Mouse (Mus musculus): ENCODE results near the gene Celf3. TPM values are rescaled to one million over a fixed set of nuclear protein-coding genes. Genes with fewer than 3 reads are reported as not detected.

Gene Celf3
- polyA plus RNA-seq, 1 experiment from 2014 or later: 399 TPM

DNA sequence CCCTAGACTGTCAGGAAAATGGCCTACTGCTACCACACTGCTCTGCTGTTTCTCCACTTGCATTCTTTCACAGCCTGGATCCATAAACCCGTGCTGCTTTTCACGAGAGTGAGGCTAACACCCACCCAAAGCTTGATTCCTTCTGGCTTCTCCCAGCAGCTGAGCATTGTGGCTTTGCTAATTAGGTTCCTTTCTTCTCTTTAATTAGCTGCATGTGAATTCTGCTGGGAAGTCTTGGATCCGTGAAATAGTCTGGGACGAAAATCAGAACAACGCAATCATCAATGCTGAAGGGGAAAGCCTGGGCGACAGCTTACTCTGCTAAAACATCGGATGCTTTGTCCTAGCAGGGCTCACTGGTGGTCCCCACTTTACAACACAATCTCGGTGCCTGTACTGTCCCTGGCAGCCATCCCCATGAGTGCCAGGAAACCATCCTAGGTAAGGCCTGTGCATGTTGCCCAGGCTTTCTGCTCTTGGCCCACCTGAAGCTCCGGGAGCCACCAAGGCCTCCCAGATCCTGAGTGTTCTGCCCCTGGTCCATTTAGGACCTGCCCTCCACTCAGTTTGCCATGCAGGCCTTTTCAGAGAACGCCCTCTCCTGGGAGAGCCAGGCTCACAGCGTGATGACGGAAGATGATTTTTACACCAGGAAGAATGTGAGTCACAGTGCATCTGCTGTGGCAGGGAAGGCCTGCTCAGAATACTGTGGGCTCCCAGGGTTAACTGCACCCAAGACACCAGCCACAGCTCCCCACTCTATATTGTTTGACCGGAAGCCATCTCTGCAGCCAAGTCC lies 12.3 kb upstream of the Celf3 start:
- H3K27ac ChIP-seq: peak overlapping the region; percentile 90
- peak; percentile 62 for ATAC-seq

GRCm38 (mm10) chr3:94468931-94469330 lies 9.2 kb upstream of the Celf3 start:
- no peaks in the 10 kb centered on the region for H3K9me3 ChIP-seq
- no peak overlapping the region for H3K9ac ChIP-seq (replicated peaks)
- H3K36me3 ChIP-seq: no peaks in the 10 kb centered on the region
- H3K27ac ChIP-seq: no peak overlapping the region
- no peak for ATAC-seq
- H3K4me3 ChIP-seq (replicated peaks): no peak overlapping the region
- 62% methylated on average over 3 of the region's 3 CpGs for WGBS
- no peaks in the 10 kb centered on the region for H3K27me3 ChIP-seq
- no peak overlapping the region for H3K4me2 ChIP-seq (replicated peaks)
- H3K4me1 ChIP-seq (replicated peaks): peaks cover 46% of the 10 kb centered on the region

More for the DNA sequence above, 12.3 kb upstream of the Celf3 start:
- Histone ChIP-seq H3K4me2 (replicated peaks) (no peak overlapping the region), H3K36me3 (no peaks in the 10 kb centered on the region), H3K9ac (replicated peaks) (peak overlapping the region; percentile 49; the same call in 1 of the 2 replicates), H3K4me1 (replicated peaks) (peaks cover 36% of the 10 kb centered on the region), H3K27me3 (no peaks in the 10 kb centered on the region), H3K9me3 (no peaks in the 10 kb centered on the region), H3K4me3 (replicated peaks) (no peak overlapping the region)
- WGBS: 40% methylated on average over 13 of the region's 13 CpGs

DNA sequence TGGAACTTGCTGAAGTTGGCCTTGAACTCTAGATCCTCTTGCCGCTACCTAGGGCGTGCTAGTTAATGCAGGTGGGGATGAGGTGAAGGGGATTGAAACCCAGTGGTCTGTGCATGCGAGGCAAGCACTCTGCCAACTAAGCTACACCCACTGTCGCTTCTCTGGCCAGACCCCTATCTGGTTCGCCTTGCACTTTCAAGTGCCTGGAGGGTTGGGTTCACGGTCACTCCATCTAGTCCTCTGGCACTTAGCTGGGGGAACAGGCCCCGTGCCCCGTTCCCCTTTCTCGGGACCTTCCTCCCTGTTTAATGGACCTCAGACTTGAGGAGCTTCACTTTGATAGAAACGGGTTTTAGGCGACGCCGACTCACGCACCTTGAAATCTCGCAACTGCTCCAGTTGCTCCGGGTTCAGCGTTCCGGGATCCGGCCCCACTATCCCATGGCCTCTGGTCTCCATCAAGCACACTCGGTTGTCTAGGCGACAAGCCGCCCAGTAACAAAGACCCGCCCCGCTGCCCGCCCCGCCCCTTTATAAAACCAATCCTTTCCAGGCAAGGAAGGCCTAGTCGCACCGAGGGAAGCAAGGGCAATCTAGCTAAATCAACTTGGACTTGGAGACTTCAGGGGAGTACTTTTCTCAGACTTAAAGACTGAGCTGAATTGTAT lies 5.5 kb upstream of the Celf3 start:
- Histone ChIP-seq H3K4me2 (replicated peaks) (peak overlapping the region; percentile 51), H3K9ac (replicated peaks) (peak overlapping the region; percentile 4), H3K27me3 (no peaks in the 10 kb centered on the region), H3K4me3 (replicated peaks) (peak overlapping the region; percentile 33), H3K27ac (peak overlapping the region; percentile 61), H3K9me3 (no peaks in the 10 kb centered on the region), H3K4me1 (replicated peaks) (peaks cover 45% of the 10 kb centered on the region), H3K36me3 (no peaks in the 10 kb centered on the region)
- peak; percentile 79 for ATAC-seq
- WGBS: 10% methylated on average over 28 of the region's 28 CpGs

DNA sequence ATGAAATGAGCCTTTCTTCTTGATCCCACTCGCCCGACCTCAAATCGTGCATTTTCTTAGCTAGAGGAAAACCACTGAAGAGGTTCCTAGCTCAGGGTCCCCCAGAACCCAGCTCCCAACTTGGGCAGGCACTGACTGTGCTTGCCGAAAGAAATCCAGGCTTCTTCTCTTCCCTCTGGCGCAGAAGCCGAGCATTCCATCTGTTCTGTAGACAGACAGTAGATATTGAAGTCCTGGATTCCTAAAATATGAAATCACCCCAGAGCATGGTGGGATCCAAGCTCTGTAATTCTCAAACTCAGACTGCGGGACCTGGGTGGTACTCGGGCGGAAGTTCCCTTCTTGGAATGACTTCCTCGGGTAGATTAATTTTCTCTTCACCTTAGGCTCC lies 5.0 kb upstream of the Celf3 start:
- peak overlapping the region; percentile 61 for H3K27ac ChIP-seq
- no peak overlapping the region; the same call in 1 of the 2 replicates for H3K9ac ChIP-seq (replicated peaks)
- H3K9me3 ChIP-seq: no peaks in the 10 kb centered on the region
- WGBS: 52% methylated on average over 10 of the region's 10 CpGs
- peaks cover 45% of the 10 kb centered on the region for H3K4me1 ChIP-seq (replicated peaks)
- peak overlapping the region; percentile 33 for H3K4me3 ChIP-seq (replicated peaks)
- H3K36me3 ChIP-seq: no peaks in the 10 kb centered on the region
- H3K27me3 ChIP-seq: no peaks in the 10 kb centered on the region
- peak overlapping the region; percentile 51 for H3K4me2 ChIP-seq (replicated peaks)
- ATAC-seq: no peak

- Histone ChIP-seq H3K4me3 (replicated peaks) (no peak overlapping the region), H3K9ac (replicated peaks) (no peak overlapping the region), H3K27ac (no peak overlapping the region; the same call in 1 of the 2 replicates), H3K36me3 (no peaks in the 10 kb centered on the region), H3K27me3 (no peaks in the 10 kb centered on the region), H3K4me2 (replicated peaks) (no peak overlapping the region), H3K9me3 (no peaks in the 10 kb centered on the region), H3K4me1 (replicated peaks) (peaks cover 46% of the 10 kb centered on the region)
- 79% methylated on average over 5 of the region's 5 CpGs for WGBS
- ATAC-seq: no peak
These were observed 4.4 kb upstream of the Celf3 start for GRCm38 (mm10) chr3:94473567-94474232.

GRCm38 (mm10) chr3:94476301-94477035 lies 1.6 kb upstream of the Celf3 start:
- Histone ChIP-seq H3K9ac (replicated peaks) (no peak overlapping the region), H3K27ac (peak overlapping the region; percentile 95), H3K4me2 (replicated peaks) (peak overlapping the region; percentile 98; the same call in 1 of the 2 replicates), H3K27me3 (no peaks in the 10 kb centered on the region), H3K4me1 (replicated peaks) (peaks cover 68% of the 10 kb centered on the region), H3K36me3 (peaks cover 11% of the 10 kb centered on the region), H3K9me3 (no peaks in the 10 kb centered on the region), H3K4me3 (replicated peaks) (no peak overlapping the region)
- no peak for ATAC-seq
- 42% methylated on average over 8 of the region's 8 CpGs for WGBS

- Histone ChIP-seq H3K9ac (replicated peaks) (peak overlapping the region; percentile 70), H3K4me2 (replicated peaks) (peak overlapping the region; percentile 98), H3K4me3 (replicated peaks) (peak overlapping the region; percentile 79), H3K4me1 (replicated peaks) (peaks cover 73% of the 10 kb centered on the region), H3K36me3 (peaks cover 18% of the 10 kb centered on the region), H3K27ac (peak overlapping the region; percentile 95), H3K9me3 (no peaks in the 10 kb centered on the region), H3K27me3 (no peaks in the 10 kb centered on the region)
- WGBS: 18% methylated on average over 4 of the region's 4 CpGs
- no peak; the same call in none of the 2 replicates for ATAC-seq
These were observed 651 bp upstream of the Celf3 start for GRCm38 (mm10) chr3:94477444-94477843.

DNA sequence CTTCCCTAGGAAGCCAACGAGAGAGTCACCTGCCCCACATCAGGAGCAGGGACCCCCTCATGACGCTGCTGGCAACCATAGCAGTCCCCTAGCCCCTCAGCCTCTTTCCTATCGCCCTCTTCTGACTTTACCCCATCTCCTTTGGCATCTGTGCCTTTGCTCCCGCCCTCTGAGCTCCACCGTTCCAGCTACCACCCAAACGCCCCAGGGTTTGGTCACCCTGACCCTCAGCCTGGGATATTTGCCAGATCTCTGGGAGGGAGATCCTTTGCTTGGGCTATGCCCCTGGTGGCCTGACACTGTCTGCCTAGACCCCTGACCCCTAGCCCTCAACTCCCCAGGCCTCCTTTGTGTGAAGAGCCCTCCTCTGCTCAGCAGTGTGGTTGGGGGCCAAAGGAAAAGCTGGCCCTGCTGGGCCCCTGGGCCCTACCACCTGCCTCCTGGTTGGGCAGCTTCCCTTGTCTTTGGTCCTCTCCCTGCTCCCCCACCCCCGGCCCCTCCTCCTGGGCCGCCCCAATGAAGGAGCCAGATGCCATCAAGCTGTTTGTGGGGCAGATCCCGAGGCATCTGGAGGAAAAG lies 585 bp downstream of the Celf3 start:
- H3K4me1 ChIP-seq (replicated peaks): peaks cover 74% of the 10 kb centered on the region
- peak; percentile 37 for ATAC-seq

DNA sequence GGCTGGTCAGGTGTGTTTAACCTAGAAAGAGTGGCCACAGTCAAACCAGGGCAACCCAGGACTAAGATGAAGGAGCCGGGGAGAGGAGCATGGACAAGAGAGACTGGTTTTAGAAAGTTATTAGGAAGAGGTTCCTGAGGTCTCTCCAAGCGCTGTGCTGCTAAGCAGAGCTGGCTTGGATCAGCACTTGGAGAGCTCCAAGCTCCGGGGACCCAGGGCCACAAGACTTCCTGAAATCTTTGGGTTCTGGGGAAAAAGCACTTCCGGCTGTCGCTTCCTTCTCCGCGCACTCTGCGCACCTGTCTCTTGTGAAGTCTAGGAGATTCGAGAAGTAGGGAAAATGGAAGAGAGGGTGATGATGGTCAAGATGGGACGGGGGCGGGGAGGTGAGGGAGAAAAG lies 1.5 kb downstream of the Celf3 start:
- H3K4me3 ChIP-seq (replicated peaks): peak overlapping the region; percentile 79
- peaks cover 78% of the 10 kb centered on the region for H3K4me1 ChIP-seq (replicated peaks)
- peak overlapping the region; percentile 95 for H3K27ac ChIP-seq
- H3K27me3 ChIP-seq: no peaks in the 10 kb centered on the region
- H3K36me3 ChIP-seq: peaks cover 29% of the 10 kb centered on the region
- H3K9ac ChIP-seq (replicated peaks): peak overlapping the region; percentile 97
- 14% methylated on average over 11 of the region's 11 CpGs for WGBS
- ATAC-seq: no peak
- H3K4me2 ChIP-seq (replicated peaks): peak overlapping the region; percentile 98
- no peaks in the 10 kb centered on the region for H3K9me3 ChIP-seq

More for the DNA sequence above, 585 bp downstream of the Celf3 start:
- H3K27ac ChIP-seq: peak overlapping the region; percentile 95
- peak overlapping the region; percentile 79 for H3K4me3 ChIP-seq (replicated peaks)
- H3K9ac ChIP-seq (replicated peaks): peak overlapping the region; percentile 97
- peak overlapping the region; percentile 98 for H3K4me2 ChIP-seq (replicated peaks)
- WGBS: 3% methylated on average over 9 of the region's 9 CpGs
- H3K36me3 ChIP-seq: peaks cover 26% of the 10 kb centered on the region
- no peaks in the 10 kb centered on the region for H3K27me3 ChIP-seq
- no peaks in the 10 kb centered on the region for H3K9me3 ChIP-seq

GRCm38 (mm10) chr3:94480291-94480884 lies 2.3 kb downstream of the Celf3 start, which contains the start of gene Riiad1:
TSS of gene Riiad1 (minus strand) at chr3:94480341.
- WGBS: 10% methylated on average over 16 of the region's 16 CpGs
- H3K27ac ChIP-seq: peak within 1 kb of the TSS; percentile 95
- H3K4me1 ChIP-seq (replicated peaks): peaks cover 86% of the 10 kb centered on the region
- no peak for ATAC-seq
- peak within 1 kb of the TSS; percentile 79 for H3K4me3 ChIP-seq (replicated peaks)
- H3K9me3 ChIP-seq: no peaks in the 10 kb centered on the region
- peaks cover 37% of the 10 kb centered on the region for H3K36me3 ChIP-seq
- H3K9ac ChIP-seq (replicated peaks): peak within 1 kb of the TSS; percentile 97
- no peaks in the 10 kb centered on the region for H3K27me3 ChIP-seq
- peak within 1 kb of the TSS; percentile 98 for H3K4me2 ChIP-seq (replicated peaks)

DNA sequence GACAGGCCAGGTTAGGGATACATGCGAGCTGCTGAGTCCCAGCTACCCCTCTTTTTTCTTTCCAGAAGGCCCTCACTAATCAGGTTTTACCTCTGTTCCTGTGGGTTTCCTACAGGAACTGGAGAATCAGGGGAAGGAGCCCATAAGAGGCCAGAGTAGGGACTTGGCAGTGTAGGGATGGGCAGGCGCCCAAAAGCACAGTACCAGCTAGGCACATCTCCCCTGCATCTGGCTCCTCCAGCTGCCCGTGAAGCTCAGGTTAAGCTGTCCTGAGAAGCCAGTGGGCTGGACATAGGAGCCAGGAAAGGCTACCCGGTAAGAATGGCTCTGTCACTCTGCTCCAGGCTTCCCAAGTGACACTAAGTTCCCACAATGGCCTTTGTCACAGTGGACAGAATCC lies 3.3 kb downstream of the Celf3 start:
- peaks cover 44% of the 10 kb centered on the region for H3K36me3 ChIP-seq
- ATAC-seq: no peak
- H3K9me3 ChIP-seq: no peaks in the 10 kb centered on the region
- no peaks in the 10 kb centered on the region for H3K27me3 ChIP-seq
- H3K4me3 ChIP-seq (replicated peaks): peak overlapping the region; percentile 79
- peak overlapping the region; percentile 95 for H3K27ac ChIP-seq
- H3K9ac ChIP-seq (replicated peaks): peak overlapping the region; percentile 97
- WGBS: 69% methylated on average over 4 of the region's 4 CpGs
- peak overlapping the region; percentile 98 for H3K4me2 ChIP-seq (replicated peaks)
- H3K4me1 ChIP-seq (replicated peaks): peaks cover 89% of the 10 kb centered on the region

Data from midbrain, embryonic 13.5 days (tissue).